Mouse (Mus musculus) layer of hippocampus, adult 2 months (tissue): ENCODE measurements at regions not wholly inside any gene's neighbourhood (a gene's known extent, or its start where the extent isn't known, plus 50 kb on each side); places are given as distances from the start of the nearest gene placed in this dataset.

Experiments used
- DNase-seq, 2 experiments: peaks; one replicate each; pipeline ENCODE4 v3.0.0; 2022; ENCODE audit warnings: low spot score in 2 of 2
- H3K27ac ChIP-seq: fragments of 200-600 bp; 2 replicates; pipeline ENCODE4 v1.8.1; 2022
- H3K4me3 ChIP-seq: fragments of 200-600 bp; 2 replicates; pipeline ENCODE4 v1.8.1; 2022; ENCODE audit warnings: mild to moderate bottlenecking
- CTCF ChIP-seq: fragments of 200-600 bp; conservative IDR thresholded peaks from 2 replicates; pipeline ENCODE4 v1.8.1; 2022; ENCODE audit warnings: antibody characterized with exemption, mild to moderate bottlenecking, moderate library complexity

DNA sequence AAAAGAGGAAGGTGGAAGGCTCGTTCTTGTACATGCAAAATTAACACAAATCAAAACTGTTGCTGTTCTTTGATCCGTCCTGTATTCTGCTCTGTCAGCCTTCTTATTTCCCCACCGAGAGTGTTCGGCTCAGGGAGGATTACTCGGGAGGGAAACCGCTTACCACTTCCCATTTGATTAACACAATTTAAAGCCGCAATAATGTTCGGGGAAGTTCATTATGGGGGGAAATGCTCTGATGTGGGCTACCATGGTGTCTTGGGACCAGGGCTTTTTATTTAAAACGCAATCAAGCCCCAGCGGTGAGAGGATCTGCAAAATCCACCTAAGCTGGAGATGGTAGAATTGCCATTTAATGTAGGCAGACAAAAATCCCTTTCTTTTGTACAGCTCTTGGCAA, 257.4 kb downstream of the Cbln1 start:
- no peak for TF ChIP-seq CTCF
- H3K4me3 ChIP-seq = no peak overlapping the region
- DNase-seq = no peak
- H3K27ac ChIP-seq = no peak overlapping the region

DNA sequence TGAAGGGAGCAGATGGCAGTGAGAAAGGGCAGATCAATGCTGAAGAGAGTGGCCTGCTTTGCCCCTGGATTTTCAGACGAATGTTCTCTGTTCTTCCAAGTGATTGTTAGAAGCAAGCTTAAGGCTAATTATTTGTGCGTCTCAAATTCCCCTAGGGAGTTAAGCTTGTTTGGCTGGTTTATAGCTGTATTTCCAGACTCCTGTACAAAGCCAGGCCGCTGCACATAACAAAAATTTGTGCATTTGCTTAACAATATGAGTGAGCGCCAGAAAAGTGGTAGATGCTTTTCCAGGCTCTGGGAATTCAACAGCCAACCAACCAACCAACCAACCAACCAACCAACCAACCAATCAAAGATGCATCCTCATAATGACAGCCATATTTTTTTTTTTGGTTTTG, 261.9 kb downstream of the Cbln1 start:
- DNase-seq = no peak
- Histone ChIP-seq H3K27ac (no peak overlapping the region), H3K4me3 (no peak overlapping the region)
- no peak for TF ChIP-seq CTCF

DNA sequence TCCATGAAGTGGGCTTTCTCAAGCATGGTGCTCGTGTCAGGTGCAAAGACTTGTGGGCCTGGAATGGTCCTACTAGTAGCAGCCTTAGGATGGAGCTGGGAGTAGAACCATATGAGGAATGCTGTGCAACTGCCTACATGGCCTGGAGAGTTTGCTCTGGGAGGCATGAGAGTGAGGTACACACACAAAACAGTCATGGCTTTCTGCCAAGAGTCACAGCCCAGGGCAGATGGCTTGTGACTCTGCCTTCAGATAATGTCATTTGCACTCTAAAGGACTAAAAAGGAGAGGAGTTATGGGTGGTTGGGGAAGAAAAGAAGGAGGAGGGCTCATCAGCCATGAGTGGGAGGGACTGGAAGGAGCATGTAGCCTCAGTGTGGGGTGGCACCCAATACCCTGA, 263.1 kb downstream of the Cbln1 start:
- Histone ChIP-seq H3K27ac (no peak overlapping the region), H3K4me3 (no peak overlapping the region)
- DNase-seq = no peak
- no peak for TF ChIP-seq CTCF

DNA sequence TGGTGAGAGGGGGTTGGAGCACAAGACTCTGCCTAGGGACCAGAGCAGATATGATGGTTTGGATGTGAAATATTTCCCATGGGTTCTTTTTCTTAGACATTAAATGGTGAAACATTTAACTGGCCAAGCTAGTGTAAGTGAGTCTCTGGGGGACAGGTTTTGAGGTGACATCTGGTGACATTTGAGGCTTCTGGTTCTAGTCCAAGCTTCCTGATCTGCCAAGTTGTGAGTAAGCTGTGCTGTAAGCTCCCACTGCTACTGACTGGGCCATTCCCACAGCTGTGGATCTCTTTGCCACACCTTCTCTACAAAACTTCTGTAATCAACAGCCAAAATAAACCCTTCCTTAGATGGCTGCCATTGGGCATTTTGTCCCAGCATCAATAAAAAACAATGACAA, 264.4 kb downstream of the Cbln1 start:
- no peak for DNase-seq
- no peak overlapping the region for H3K4me3 ChIP-seq
- no peak for TF ChIP-seq CTCF
- no peak overlapping the region for H3K27ac ChIP-seq

DNA sequence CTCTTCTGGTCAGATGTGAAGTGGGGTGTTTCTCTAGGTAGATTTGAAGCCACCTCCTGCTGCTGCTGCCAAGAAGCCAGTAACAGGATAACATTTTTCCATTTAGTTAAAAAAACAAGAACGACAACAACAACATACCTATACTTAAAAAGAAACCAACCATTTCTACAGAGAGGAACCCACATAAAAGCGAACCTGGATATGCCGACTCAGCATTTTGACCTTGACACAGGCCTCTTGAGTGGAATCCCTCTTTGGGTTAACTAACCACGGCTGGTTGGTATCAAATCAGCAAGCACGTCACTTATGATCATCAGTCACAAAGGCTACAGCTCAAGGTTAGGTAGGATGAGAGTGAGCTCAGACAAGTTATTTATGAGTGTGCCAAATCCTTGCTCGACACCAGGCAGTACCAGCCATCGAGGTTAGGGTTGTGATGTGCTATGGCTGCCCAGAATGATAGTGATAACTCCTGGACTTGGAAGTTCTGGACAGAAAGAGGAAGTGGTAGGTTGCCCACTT, 269.7 kb downstream of the Cbln1 start:
- Histone ChIP-seq H3K4me3 (no peak overlapping the region), H3K27ac (no peak overlapping the region)
- no peak for DNase-seq
- TF ChIP-seq CTCF = no peak

DNA sequence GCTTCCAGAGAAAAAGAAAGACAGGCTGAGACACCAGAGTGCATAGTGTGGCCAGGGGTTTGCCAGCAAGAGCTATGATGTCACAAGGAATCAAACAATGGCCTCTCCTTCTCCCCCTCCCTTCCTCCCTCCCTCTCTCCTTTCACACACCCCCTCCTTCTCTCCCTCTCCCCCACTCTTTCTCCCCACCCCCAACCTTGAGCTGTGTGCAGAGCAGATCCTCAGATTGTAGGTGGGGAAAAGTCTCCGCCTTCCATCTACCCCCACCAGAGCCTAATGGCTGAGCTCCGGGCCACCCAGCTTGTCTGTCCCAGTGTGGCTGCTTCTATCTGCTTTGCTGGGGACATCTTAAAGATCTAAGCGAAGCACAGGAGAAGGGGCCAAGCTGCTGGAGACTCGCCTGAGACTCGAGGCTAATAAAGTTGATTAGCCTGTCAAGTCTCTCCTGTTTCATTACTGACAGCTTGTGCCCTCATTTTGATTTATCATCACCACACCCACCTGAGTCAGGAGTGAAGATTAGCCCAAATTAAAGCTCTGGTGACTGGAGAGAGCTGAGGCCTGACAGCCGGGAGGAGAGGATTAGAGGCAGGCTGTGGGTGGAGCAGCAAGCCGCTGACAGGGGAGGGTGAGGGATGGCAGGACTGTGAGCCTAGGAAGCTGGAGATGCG, 272.8 kb downstream of the Cbln1 start:
- H3K27ac ChIP-seq = no peak overlapping the region
- H3K4me3 ChIP-seq = no peak overlapping the region
- no peak for DNase-seq
- no peak for TF ChIP-seq CTCF

DNA sequence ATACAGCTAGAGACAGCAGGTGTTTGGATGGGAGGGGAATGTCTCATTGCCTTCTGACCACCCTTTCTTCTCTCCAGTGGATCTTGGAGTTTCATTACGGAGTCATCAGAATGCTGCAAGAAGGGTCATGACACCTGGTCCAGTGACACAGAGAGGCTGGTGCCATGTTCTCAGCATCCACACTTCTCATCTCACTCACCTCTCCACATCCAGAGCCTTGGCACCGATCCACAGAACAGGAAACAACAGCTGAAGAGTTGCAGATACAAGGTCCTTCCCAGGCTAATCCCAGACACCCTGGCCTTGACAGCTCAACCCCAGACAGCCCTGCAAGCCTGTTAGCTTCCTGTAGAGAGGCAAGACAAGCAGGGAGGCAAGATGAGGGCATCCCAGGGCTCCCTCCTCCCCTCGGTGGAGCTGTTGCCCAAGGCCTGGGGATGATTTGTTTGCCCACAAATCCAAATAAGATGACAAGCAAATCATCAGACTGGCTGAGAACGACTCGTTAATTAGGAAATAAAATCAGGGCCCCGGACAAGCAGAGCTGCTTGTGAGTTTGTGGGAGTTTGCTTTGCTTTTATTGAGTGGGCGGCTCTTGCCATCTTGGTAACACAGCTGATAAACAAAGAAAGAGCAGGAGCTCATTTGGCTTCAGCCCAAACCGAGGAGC, 274.4 kb downstream of the Cbln1 start:
- no peak for DNase-seq
- Histone ChIP-seq H3K27ac (no peak overlapping the region), H3K4me3 (no peak overlapping the region)
- TF ChIP-seq CTCF = no peak

DNA sequence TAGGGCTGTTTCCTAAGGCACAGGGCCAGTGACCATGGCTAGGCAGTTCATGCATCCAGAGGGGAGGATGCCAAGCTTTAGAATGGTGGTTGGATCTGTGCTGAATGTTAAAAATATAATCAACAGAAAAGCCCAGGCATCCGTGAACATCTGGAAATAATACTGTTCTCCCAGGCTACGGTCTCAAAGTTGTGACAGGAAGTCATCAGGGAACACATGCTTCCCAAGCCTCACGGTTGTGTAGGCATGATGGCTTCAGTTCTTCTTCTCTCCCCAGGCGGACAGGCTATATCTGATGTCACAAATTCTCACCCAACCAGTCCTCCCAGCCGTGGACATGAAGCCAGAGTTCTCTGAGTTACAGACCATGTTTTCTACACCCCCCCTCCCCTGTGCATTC, 275.4 kb downstream of the Cbln1 start:
- no peak overlapping the region for H3K4me3 ChIP-seq
- TF ChIP-seq CTCF = no peak
- no peak for DNase-seq
- no peak overlapping the region for H3K27ac ChIP-seq

DNA sequence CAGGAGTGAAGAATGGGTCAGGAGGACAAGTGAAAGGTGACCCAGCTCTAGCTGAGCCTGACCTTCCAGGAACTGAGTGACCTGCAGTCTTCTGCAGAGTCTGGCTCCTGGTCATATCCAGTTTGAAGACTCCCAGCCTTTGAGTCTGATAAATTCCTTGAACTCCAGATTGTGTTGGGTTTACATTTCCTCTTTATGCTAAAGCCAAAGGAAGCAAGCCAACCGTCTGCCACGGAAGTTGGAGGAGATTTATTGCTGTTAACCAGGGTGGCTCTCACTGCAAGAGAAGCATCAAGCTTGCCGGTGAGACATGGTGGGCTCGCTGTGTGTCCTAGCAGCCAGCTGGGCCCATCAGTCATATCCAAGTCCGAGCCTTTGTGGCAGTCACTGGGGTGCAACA, 276.4 kb downstream of the Cbln1 start:
- Histone ChIP-seq H3K27ac (no peak overlapping the region), H3K4me3 (no peak overlapping the region)
- no peak for TF ChIP-seq CTCF
- no peak for DNase-seq

DNA sequence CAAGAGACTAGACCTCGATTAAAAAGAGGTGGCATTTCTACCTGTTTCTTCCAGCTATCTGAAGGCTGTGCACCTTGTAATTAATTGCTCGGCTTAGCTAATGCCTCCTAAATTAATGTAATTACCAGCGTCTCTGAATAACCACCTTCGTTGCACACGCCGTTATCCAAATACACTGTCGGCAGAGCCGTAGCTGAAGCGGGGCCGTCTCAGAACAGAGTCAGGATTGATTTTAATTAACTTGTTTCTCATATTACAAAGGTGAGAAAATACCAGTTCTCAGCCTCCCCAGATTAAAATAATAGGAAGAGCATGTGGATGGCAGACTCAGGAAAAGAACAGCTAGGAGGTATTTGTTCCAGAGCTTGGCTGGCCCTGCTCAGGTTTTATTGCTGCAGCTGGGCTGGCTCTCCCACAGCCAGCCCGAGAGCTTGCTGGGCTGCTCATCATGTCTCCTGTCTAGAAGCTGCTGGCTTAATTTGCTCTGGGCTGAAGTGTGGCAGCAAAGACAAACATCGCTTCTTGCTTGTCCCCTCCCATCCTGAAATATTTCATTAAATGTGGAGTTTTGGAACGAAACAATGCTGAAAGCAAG, 282.5 kb downstream of the Cbln1 start:
- DNase-seq = no peak
- TF ChIP-seq CTCF = no peak
- H3K4me3 ChIP-seq = no peak overlapping the region
- H3K27ac ChIP-seq = no peak overlapping the region

DNA sequence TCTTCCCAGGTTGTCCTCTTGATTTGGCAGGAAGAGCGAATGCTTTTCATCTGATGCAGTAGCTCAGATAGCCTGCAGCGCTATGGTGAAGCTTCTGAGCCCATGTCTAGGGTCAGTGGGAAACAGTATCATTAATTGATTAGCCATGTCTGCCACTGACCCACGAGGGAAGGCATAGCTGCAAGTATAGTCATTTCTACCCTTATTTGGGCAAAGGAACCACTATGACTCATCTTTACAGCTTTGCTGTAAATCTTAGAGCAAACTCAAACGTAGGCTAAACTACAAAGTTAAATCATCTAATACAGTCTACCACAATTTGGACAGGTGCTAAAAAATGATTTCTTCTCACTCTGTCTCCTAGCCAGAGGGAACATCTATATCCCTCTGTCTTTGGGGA, 289.5 kb downstream of the Cbln1 start:
- Histone ChIP-seq H3K4me3 (no peak overlapping the region), H3K27ac (no peak overlapping the region)
- no peak for DNase-seq
- no peak for TF ChIP-seq CTCF

DNA sequence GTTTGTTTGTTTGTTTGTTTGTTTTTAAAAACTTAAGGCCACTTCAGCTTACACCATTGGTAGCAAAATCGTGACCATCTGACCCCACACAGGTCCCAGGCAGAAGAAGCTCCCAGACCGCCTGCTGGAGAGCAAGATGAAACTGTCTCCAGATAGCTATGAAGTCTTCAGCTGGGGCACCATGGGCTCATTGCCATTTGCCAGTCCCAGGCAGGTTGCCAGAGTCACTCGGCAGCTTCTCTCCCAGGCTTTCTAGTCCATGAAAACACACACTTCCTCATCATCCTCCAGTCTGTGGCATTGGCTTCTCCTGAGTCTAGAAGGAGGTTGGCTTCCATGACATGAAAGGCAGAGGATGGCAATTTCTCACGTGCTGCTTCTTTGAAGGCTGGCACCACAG, 293.5 kb upstream of the N4bp1 start:
- TF ChIP-seq CTCF = no peak
- no peak overlapping the region for H3K27ac ChIP-seq
- no peak overlapping the region for H3K4me3 ChIP-seq
- DNase-seq = no peak

DNA sequence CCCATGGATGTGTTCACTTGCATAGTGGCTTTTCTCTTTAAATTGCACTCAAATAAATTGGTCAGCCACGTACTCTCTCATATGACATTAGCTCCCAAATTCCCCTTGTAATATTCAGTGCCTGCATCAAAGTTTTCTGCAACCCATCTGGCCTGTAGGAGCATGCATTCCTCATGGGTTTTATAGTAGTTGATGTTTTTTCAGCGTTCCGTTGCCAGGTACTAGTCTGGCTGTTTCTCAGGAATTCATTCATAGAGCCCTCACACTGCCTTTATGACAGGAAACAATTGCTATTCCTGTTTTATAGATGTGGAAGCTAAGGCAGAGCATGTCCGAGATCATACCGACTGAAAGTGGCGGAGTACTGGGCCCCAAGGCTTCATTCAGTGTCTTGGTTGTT, 292.6 kb upstream of the N4bp1 start:
- no peak for DNase-seq
- Histone ChIP-seq H3K27ac (no peak overlapping the region), H3K4me3 (no peak overlapping the region)
- no peak for TF ChIP-seq CTCF

DNA sequence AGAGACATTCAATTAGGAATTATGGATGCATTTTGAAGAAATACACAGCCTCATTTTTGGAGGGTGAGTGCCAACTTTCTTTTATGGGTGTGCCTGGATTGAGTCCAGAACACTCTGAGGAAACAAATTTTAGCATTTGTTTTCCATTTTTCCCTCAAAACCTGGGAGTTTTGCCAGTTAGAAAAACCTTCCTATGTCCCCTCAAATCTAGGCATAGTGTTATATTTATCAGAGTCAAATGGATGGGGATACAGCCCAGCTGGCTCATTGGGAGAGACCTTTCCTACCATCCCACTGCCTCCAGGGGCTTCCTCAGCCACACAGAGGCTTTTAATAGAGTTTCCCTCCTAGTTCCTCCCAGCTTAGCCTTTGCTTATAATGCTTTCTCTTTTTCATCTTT, 290.0 kb upstream of the N4bp1 start:
- TF ChIP-seq CTCF = no peak
- no peak for DNase-seq
- Histone ChIP-seq H3K27ac (no peak overlapping the region), H3K4me3 (no peak overlapping the region)
